Mouse (Mus musculus) intestine, embryonic 14.5 days (tissue): ENCODE data around the gene Clec16a. TPM values are rescaled to one million over a fixed set of nuclear protein-coding genes. Genes with fewer than 3 reads are reported as not detected.

Experiments
- ATAC-seq: fragments of 200-750 bp; cut with Nextera tagmentation; replicated peaks from 2 replicates; pipeline ENCODE4 v1.8.0; 2017; ENCODE audit warnings: low read depth, moderate number of reproducible peaks, moderate TSS enrichment, moderate library complexity; ENCODE audit not compliant: low FRiP score, low TSS enrichment
- DNase-seq: peaks from one replicate; pipeline ENCODE4 v3.0.0-alpha.2; 2018; ENCODE audit warnings: low spot score
- H3K27ac ChIP-seq: fragments of 300-500 bp; sonication (generic); 2 replicates; pipeline ENCODE4 v1.5.1; 2014; ENCODE audit warnings: low read depth, mild to moderate bottlenecking, control low read depth
- H3K27me3 ChIP-seq: fragments of 300-500 bp; sonication (generic); replicated peaks from 2 replicates; pipeline ENCODE4 v1.6.1; 2014; ENCODE audit warnings: low read length, control low read depth; ENCODE audit not compliant: control insufficient read depth, insufficient read depth
- H3K36me3 ChIP-seq: fragments of 300-500 bp; sonication (generic); 2 replicates; pipeline ENCODE4 v1.6.1; 2014; ENCODE audit warnings: low read length, control low read depth; ENCODE audit not compliant: control insufficient read depth, insufficient read depth
- H3K4me1 ChIP-seq: fragments of 300-500 bp; sonication (generic); replicated peaks from 2 replicates; pipeline ENCODE4 v1.6.1; 2014; ENCODE audit warnings: low read length, control low read depth, mixed read lengths; ENCODE audit not compliant: control insufficient read depth, insufficient read depth
- H3K4me2 ChIP-seq: fragments of 300-500 bp; sonication (generic); 2 replicates; pipeline ENCODE4 v1.6.1; 2014; ENCODE audit warnings: low read length
- H3K4me3 ChIP-seq: fragments of 300-500 bp; sonication (generic); 2 replicates; pipeline ENCODE4 v1.5.1; 2014; ENCODE audit warnings: low read depth, low read length, control low read depth, mixed read lengths
- H3K9ac ChIP-seq: fragments of 300-500 bp; sonication (generic); 2 replicates; pipeline ENCODE4 v1.6.1; 2014; ENCODE audit warnings: mild to moderate bottlenecking, low read length
- H3K9me3 ChIP-seq: fragments of 300-500 bp; sonication (generic); 2 replicates; pipeline ENCODE4 v1.6.1; 2016; ENCODE audit warnings: low read length, control low read depth; ENCODE audit not compliant: control insufficient read depth
- WGBS: fragments of 180-500 bp; shearing (Covaris S2); extraction: QIAGEN DNeasy Blood & Tissue Kit; methylation state at CpG from one replicate; pipeline ENCODE4 v1.1.7; 2014; 5-methylcytosine and 5-hydroxymethylcytosine counted together
- polyA plus RNA-seq: library from polyadenylated mRNA; unstranded; fragments of >200 nt; fragmentation: Nextera tagmentation; extraction: Ambion mirVana; gene quantifications from 2 replicates; pipeline ENCODE4 v1.2.1, GENCODE M21; 2014

The Clec16a gene
- polyA plus RNA-seq, 1 experiment from 2014 or later: 26.6 TPM

DNA sequence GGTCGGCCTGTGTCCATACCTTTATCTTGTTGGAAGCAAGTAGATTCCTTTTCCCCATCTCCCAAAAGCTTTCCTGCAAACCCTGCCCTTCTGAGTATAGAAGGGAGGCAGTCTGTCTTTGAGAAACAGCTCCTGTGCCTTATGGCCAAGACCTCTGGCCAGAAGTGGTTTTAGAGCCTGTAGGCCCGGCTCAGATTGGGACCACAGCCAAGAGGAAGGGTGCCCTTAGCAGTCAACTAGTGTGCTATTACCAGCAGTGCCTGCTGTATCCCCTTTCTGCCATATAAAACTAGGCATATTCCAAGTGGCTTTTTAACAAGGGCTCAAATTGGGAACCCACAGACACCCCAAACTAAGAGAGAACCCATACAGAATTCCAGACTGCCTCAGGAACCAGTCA is 190.6 kb downstream of the Clec16a start:
- Histone ChIP-seq H3K4me1 (0 out of 2 replicates have a peak, but pooled peaks cover 4% of the 10 kb centered on the region), H3K4me3 (no peak overlapping the region), H3K9me3 (no peaks in the 10 kb centered on the region), H3K27ac (no peak overlapping the region), H3K4me2 (no peak overlapping the region), H3K27me3 (no peaks in the 10 kb centered on the region), H3K36me3 (no peaks in the 10 kb centered on the region), H3K9ac (no peak overlapping the region)
- DNase-seq: no peak
- ATAC-seq: no peak
- 71% methylated on average over 2 of the region's 2 CpGs for WGBS

DNA sequence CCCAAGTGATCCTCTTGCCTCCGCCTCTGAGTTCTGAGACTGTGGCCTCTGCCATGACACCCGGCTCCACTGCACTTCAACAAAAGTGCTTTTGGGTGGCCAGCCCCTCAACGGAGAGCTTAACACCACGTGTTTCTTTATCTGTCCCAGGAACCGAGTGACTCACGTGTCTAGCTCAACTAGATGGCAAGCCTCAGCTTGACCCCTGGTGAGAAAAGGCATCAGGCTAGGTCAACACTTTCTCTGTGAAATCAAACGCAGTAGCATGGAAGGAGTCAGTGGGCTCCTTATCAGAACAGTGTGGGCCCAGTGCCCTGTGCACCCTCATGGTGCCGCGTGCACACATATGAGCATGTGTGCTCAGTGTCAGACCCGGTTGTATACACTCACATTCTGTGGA is 191.2 kb downstream of the Clec16a start:
- Histone ChIP-seq H3K9ac (no peak overlapping the region), H3K27me3 (no peaks in the 10 kb centered on the region), H3K4me3 (no peak overlapping the region), H3K36me3 (no peaks in the 10 kb centered on the region), H3K9me3 (no peaks in the 10 kb centered on the region), H3K4me2 (no peak overlapping the region), H3K27ac (no peak overlapping the region), H3K4me1 (0 out of 2 replicates have a peak, but pooled peaks cover 4% of the 10 kb centered on the region)
- 75% methylated on average over 10 of the region's 10 CpGs for WGBS
- no peak for ATAC-seq
- no peak for DNase-seq

DNA sequence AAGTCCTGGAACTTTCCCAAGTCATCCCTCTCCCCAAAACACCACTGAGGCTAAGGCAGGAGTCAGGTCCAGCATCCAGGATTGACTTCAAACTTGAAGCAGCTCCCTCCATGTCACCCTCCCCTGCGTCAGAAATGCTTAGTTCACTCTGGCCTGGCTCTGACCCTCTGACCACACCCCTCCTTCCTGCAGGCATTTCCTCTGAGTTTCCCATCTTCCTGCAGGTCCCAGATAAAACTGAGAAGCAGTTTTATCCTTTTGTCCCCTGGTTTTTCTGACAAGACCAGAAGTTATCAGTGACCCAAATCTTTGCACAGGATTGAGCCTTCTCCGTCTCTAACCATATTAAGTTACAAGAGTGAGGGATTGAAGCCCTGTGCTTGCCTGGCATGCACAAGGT is 192.4 kb downstream of the Clec16a start:
- Histone ChIP-seq H3K9ac (no peak overlapping the region), H3K4me3 (no peak overlapping the region), H3K4me2 (no peak overlapping the region), H3K27ac (peak overlapping the region; percentile 36), H3K27me3 (no peaks in the 10 kb centered on the region), H3K4me1 (0 out of 2 replicates have a peak, but pooled peaks cover 4% of the 10 kb centered on the region), H3K9me3 (no peaks in the 10 kb centered on the region), H3K36me3 (no peaks in the 10 kb centered on the region)
- 42% methylated on average over 2 of the region's 2 CpGs for WGBS
- ATAC-seq (no peak), DNase-seq (no peak)

DNA sequence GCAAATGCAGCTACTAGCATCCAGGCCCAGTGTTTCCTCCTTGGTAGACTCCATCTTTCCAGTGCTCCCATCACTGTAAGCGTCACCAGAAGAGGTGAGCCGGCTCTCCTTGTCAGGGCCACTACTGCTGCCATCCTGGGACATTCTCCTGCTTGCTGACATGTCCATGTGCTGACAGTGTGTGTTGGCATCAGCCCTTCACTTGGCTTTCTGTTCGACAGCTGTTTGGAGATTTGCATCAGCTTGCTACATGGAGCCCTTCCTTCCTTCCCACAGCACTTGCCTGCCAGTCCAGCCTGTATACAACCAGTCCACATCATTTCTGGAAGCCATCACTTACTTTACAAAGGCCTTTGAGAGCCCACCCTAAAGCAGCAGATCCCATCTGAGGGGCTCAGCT is 193.7 kb downstream of the Clec16a start:
- Histone ChIP-seq H3K4me2 (no peak overlapping the region), H3K9ac (no peak overlapping the region), H3K27ac (no peak overlapping the region; the same call in 1 of the 2 replicates), H3K27me3 (no peaks in the 10 kb centered on the region), H3K9me3 (no peaks in the 10 kb centered on the region), H3K4me3 (no peak overlapping the region), H3K36me3 (no peaks in the 10 kb centered on the region), H3K4me1 (0 out of 2 replicates have a peak, but pooled peaks cover 4% of the 10 kb centered on the region)
- WGBS: 85% methylated on average over 3 of the region's 3 CpGs
- no peak for DNase-seq
- no peak for ATAC-seq

DNA sequence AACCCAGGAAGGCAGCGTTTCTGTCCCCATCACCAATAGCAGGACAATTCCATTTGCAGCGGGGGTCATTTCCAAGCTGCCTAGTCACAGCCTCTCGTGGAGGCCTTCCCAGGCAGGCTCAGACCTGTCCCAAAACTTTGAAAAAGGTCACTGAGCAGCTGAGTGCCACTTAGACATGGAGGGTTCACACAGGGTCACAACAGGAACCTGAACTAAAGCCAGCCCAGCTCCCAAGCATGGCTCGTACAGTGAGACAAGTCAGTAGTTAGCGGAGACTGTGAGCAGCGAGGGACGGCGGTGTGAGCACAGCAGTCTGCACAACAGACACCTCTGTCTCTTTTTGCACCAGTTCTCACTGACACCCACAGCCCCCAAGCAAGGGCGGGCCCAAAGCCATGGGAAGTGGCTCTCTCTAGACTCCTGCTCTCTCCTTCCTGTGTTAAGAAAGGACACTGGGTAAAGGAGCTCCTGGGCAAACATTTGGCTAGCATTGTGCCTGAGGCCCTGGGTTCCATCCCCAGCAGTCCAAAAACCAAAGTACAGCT is 194.8 kb downstream of the Clec16a start:
- H3K9me3 ChIP-seq: no peaks in the 10 kb centered on the region
- 78% methylated on average over 9 of the region's 9 CpGs for WGBS
- H3K4me3 ChIP-seq: no peak overlapping the region
- DNase-seq (no peak), ATAC-seq (no peak)
- no peaks in the 10 kb centered on the region for H3K27me3 ChIP-seq
- H3K27ac ChIP-seq: no peak overlapping the region
- H3K4me2 ChIP-seq: no peak overlapping the region
- H3K36me3 ChIP-seq: no peaks in the 10 kb centered on the region
- no peak overlapping the region for H3K9ac ChIP-seq
- H3K4me1 ChIP-seq: 0 out of 2 replicates have a peak, but pooled peaks cover 4% of the 10 kb centered on the region

DNA sequence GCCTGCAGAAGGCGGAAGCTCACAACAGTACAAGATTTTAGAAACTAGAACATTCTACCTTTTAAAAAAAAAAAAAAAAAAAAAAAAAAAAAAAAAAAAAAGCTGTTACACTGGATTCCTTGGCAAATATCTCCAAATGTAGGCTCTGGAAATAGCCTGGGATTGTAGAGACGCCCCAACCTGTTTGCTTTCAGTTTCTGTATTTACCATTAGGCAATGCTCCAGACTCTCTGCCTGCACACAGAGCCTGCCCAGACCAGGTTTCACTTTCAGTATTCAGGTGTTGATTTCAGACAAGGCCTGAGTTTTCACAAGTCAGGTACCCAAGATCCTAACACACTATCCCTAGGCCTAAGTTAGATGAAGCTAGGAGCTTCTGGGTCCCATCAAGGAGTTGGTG is 195.9 kb downstream of the Clec16a start:
- WGBS: 81% methylated on average over 2 of the region's 2 CpGs
- ATAC-seq: no peak
- no peaks in the 10 kb centered on the region for H3K36me3 ChIP-seq
- H3K4me1 ChIP-seq: 0 out of 2 replicates have a peak, but pooled peaks cover 4% of the 10 kb centered on the region
- DNase-seq: no peak
- H3K9me3 ChIP-seq: no peaks in the 10 kb centered on the region
- H3K9ac ChIP-seq: no peak overlapping the region
- H3K4me2 ChIP-seq: no peak overlapping the region
- no peak overlapping the region for H3K27ac ChIP-seq
- no peaks in the 10 kb centered on the region for H3K27me3 ChIP-seq
- H3K4me3 ChIP-seq: no peak overlapping the region

DNA sequence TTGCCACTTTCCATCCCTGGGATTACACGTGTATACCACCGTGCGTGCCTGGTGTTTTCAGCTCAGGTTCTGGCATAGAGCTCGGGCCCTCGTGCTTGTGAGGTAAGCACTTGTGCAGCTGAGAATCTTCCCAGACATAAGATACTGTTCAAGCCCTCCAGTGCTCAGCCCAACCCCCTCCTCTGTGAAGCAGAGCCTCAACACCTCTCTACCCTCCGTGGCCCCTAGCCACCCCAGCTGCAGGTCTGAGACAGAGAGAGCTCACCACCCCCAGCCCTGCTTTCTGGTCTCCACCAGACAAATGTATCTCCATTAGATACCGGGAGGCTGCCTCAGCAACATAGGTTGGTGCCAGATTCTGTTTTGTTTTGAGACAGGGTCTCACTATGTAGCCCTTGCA is 204.1 kb downstream of the Clec16a start:
- Histone ChIP-seq H3K4me2 (no peak overlapping the region), H3K4me3 (no peak overlapping the region), H3K9me3 (no peaks in the 10 kb centered on the region), H3K27me3 (no peaks in the 10 kb centered on the region), H3K27ac (no peak overlapping the region), H3K4me1 (peaks cover 14% of the 10 kb centered on the region), H3K36me3 (no peaks in the 10 kb centered on the region), H3K9ac (no peak overlapping the region)
- 40% methylated on average over 7 of the region's 7 CpGs for WGBS
- ATAC-seq (no peak), DNase-seq (no peak)

DNA sequence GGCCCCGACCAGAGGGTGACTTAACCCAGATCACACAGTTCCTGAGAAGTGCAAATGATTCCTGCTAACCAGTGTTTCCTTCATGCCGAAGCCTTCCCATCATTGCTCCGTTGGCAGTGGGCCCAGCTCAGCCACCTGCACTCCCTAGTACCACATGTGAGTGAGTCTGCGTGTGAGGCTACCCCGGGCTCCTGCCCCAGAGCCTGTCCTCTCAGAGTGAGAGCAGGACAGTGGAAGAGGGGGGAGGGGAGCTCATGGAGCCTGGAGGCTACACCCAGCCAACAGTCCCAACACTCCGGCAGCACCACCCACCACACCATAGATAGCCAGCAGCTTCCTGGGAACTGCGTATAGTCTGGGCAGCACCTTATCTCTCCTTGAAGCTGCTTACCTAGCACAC is 204.7 kb downstream of the Clec16a start:
- H3K9ac ChIP-seq: no peak overlapping the region
- H3K4me2 ChIP-seq: no peak overlapping the region
- H3K36me3 ChIP-seq: no peaks in the 10 kb centered on the region
- ATAC-seq (peak; percentile 72), DNase-seq (no peak)
- peaks cover 14% of the 10 kb centered on the region for H3K4me1 ChIP-seq
- H3K27ac ChIP-seq: no peak overlapping the region
- H3K9me3 ChIP-seq: no peaks in the 10 kb centered on the region
- no peak overlapping the region for H3K4me3 ChIP-seq
- 32% methylated on average over 7 of the region's 7 CpGs for WGBS
- no peaks in the 10 kb centered on the region for H3K27me3 ChIP-seq

DNA sequence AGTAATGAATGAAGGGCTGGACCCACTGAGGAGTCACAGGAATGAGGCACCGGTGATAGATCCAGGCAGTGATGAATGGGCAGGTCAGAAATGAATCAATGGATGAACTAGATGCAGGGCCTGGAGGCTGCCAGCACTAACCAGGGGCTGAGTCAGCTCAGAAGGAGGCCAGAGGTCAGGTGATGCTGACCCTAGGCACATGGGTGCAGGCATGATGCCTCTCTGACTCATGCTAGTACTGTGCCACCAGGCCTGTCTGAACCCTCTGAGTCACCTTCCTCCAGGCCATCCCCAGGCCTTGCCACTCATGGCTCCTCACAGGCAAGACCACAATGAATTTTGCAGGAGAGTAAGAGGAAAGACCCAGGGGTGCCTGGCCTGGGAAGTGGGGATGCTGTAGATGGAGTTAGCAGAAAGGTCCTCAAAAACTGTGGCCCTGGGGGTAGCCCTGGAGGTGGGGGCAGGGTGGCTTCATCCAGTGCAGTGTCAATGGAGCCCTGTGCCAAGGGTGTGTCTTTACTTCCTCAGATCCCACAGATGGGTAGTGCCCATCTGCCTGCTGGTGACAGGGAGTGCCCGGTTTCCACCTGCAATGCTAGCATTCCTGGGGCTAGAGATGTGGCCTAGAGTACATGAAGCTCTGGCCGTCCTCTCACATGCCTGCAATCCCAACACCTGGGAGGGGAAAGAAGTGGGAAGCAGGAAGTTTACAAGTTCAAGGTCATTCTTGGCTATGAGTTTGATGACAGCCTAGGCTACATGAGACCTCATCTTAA is 209.6 kb downstream of the Clec16a start:
- H3K9ac ChIP-seq: no peak overlapping the region
- no peak for ATAC-seq
- peaks cover 6% of the 10 kb centered on the region for H3K4me1 ChIP-seq
- WGBS: 86% methylated on average over 3 of the region's 3 CpGs
- DNase-seq: no peak
- no peak overlapping the region for H3K4me2 ChIP-seq
- H3K9me3 ChIP-seq: no peaks in the 10 kb centered on the region
- H3K36me3 ChIP-seq: no peaks in the 10 kb centered on the region
- no peak overlapping the region for H3K27ac ChIP-seq
- H3K4me3 ChIP-seq: no peak overlapping the region
- H3K27me3 ChIP-seq: no peaks in the 10 kb centered on the region
